Mouse (Mus musculus) frontal cortex, adult 2 months (tissue): Measurements from ENCODE around the gene Ap5z1. TPM values are rescaled to one million over a fixed set of nuclear protein-coding genes. Genes with fewer than 3 reads are reported as not detected.

Experiments used
- DNase-seq, 2 experiments: peaks; one replicate each; pipeline ENCODE4 v3.0.0; 2022; ENCODE audit warnings: low spot score in 1 of 2; ENCODE audit errors: extremely low spot score in 1 of 2
- polyA plus RNA-seq: library from polyadenylated mRNA; depleted of rRNA; stranded (reverse); fragments of >200 nt; gene quantifications from 2 replicates; pipeline ENCODE4 v1.2.3, GENCODE M21; 2012

Gene Ap5z1
- polyA plus RNA-seq, 1 experiment, result 30.8 TPM

DNA sequence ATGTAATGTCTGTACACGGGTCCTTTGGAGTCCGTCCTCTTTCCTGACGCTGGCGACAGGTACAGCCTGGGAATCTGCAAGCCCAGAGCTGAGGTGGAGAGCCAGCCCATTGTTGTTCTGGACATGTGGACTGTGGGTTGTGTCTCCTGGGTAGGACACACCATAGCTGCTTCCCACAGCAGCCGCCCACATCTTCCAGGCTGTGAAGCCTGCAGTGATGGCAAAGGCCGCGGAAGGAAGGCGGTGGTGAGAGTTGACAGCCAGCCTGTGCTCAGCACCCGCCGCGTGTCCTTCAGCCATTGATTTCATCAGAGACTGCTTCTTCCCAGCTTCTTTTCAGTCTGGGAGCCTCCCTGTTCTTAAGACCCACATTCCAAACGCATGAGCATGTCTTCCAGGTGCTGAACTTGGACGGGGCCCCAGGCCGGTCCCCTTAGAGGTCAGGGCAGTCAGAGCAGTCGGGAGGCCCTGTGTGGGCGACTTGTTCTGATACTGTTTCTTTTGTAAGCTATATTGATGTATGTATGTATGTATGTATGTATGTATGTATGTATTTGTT is 25.3 kb upstream of the Ap5z1 start:
- DNase-seq, result peak; percentile 55 to 72

DNA sequence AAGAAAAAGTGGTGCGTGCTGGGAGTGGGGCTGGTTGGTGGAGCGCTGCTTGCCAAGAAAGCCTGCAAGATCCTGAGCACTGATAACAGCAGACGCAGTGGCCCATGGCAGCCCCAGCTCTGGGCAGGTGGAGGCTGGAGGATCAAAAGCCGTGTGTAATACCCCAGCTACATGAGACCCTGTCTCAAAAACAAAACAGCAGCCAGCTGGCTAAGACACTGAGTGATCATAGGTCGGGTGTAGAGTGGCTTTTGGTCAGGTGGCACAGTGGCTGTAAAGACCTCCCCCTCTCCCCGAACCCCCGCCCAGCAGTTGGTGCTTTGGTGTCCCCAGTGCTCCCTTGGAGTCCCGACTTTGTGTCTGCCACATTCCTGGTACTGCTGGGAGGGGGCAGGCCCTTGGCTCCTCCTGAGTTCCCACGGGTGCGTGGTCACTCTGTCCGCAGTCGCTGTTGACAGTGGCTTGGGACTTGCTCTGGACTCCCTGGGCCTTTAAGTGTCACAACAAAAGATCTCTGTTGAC is 23.8 kb upstream of the Ap5z1 start:
- DNase-seq, result no peak

DNA sequence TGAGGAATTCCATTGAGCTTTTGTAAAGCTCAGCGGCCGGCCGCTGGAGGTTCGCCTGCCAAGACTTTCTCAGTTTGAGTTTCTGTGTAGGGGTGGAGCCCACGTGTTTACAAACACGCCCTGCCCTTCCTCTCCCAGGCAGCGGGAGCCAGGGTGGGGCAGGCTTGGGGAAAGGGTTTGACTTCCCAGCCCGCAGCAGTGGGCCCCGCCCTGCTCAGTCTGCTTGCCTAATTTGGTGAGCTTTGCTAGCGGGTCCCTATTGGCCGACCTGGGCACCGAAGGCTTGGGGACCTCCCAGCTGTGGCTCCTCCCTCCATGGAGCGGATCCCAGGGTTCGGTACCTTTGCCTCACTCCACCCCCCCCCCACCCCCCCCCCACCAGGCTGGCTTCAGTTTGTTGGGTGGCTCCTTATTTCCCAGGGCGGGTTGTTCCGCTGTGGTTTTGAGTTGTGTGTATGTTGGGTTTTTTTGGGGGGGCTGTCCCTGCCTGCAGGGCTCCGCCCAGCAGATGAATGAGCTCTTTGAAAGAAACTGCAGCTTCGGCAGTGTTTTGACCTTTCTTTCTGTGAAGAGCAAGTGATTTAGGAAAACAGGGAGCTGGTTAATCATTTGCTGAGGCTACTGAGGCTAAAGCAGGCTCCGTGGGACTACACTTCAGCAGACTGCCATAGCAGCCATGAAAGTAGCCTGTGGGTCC is 23.1 kb upstream of the Ap5z1 start:
- DNase-seq, result peak in 1 of 2 experiments; percentile 59

DNA sequence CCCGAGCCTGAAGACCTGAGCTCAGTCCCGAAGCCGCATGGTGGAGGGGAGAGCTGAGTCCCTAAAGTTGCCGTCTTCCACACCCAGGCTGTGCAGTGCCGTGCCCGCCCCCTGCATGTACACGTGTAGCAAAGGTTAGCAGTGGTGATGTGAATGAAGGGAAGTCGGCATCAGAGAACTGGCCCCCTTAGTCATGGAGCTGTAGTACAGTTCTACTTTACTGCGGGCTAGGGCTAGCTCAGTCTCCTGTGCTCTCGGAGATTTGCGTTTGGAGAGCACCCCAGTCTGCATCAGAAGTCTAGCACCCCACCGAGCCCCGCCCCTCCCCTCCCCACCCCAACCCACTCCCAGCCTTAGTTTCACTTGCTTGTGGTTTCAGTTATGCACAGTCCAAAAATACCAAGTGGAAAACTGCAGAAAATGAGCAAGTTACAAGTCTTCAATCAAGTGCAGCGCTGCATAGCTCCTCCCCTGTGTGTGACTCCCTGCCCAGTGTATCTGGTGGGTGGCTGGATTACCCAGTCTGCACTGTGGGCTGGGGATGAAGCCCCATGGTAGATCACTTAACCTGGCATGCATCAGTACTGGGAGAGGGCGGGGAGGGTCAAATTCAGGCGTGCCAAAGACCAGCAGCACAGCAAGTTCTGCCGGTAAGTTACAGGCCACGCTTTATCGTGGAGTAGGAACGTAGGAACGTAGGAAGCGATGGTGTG is 22.3 kb upstream of the Ap5z1 start:
- DNase-seq, result no peak

DNA sequence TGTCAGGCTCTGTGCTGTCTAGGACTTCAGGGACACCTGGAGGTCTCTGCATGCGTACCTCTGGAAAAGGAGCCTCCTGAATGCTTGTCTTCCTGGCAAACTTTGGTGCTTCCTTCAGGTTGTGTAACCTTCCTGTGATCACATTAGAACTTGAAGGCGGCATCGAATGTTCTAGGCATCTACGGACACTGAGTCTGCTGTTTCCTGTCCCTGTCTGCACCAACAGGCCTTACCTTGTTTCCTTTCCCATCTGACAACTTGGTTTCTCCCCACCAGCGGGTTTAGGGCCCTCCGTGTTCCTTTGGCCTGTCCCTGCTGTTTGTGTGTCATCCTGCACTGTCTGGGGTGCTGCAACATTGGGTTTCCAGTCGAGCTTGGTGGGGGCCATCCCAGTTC is 21.7 kb upstream of the Ap5z1 start:
- no peak for DNase-seq

DNA sequence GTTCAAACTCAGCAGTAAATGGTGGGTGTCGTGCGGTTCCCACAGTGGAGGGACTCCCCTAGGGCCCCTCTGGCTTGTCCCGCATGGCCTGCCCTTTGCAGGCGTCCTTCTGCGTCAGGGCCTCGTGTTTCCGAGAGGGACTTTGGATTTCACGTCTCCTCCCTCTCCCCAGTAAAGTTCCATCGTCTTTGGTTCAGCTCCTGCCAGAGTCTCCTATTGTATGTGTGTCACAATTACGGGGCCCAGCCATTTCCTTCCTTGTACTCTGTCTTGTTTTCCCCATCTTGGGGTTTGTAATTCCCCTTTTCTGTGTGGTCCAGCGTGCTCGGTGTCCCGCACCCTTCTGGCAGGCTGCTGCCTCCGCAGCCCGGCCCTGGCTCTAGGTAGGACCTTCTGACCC is 20.2 kb upstream of the Ap5z1 start:
- no peak for DNase-seq

DNA sequence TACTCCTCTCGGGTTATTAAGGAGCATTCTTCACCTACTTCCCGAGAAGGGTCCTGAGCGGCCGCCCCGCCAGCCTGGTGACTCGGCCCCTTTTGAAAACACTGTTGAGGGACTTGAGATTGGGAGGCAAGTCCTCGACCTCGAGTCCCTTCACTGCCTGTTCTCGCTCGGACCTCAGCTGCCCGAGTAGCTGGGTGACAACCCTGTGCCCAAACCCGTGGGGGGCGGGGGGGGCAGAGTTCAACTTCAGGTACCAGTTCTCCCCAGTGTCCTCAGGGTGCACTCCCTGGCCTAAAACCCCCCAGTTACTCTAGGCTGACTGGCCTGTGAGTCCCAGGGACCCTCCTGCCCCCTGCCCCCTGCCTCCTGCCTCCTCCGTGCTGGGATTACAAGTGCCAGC is 19.8 kb upstream of the Ap5z1 start:
- DNase-seq, result no peak

DNA sequence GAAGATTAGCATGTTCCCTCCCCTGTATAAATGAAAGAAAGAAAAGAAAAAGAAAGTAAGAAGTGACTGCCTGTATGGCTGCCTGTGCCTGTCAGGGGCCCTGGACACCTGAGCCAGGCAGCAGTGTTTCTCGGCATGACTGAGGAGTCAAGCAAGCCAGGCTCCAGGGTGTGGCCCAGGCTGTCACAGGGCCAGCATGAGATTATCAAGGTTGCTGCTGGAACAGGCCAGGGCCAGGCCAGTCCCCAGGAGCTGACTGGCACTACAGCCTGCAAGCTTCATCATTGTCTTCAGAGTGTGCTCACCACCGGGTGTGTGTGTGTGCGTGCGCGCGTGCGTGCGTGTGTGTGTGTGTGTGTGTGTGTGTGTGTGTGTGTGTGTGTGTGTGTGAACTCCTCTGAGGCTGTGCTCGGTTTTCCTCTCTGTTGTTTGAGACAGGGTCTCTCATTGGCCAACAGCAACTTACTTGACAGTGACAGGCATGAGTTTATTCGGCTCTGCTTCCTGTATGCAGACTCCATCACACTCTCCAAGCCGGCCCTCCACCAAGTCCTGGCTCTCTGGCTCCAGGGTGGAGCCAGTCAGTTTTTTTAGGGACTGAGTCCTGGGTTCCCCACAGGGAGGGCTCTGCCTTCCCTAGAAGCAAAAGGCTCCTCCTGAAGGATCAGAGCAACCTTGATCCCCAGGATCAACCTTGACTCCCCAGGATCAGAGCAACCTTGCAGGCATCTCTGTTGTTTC is 18.8 kb upstream of the Ap5z1 start:
- no peak for DNase-seq

DNA sequence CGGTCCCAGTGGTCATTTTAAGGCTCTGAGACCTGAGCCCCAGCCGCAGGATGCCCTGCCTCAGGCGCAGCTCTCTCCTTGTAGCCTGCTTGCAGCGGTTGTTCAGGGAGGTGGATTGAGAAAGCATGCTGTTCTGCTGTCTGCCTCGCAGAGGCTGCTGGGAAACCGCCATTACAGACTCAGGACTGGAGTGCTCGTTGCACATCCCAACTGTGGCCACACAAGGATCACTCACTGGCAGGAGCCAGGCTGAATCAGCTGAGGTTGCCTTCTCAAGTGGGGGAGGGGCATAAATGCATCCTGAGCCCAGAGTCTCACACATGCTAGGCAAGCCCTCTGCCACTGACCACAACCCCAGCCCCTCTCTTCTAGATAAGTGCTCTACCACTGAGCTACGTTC is 18.0 kb upstream of the Ap5z1 start:
- DNase-seq, result no peak

DNA sequence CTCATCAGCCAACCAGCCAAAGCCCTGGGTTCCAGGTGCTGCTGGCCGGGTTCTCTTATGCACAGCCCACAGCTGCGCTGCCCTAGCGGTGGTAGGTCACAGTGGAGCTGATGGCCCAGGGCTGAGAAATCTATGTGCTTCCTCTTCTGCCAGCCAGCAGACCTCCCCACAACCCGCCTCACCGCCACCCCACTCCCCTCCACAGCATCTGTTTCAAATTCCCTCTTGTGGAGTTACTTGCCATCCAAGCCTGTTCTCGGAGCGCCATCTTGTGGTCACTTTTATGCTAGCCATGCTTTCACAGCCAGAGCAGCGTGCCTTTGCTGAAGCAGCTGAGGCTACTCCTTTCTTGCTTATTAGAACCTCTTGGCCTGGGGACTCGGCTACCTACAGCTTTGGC is 15.7 kb upstream of the Ap5z1 start:
- peak; percentile 71 to 98 for DNase-seq

DNA sequence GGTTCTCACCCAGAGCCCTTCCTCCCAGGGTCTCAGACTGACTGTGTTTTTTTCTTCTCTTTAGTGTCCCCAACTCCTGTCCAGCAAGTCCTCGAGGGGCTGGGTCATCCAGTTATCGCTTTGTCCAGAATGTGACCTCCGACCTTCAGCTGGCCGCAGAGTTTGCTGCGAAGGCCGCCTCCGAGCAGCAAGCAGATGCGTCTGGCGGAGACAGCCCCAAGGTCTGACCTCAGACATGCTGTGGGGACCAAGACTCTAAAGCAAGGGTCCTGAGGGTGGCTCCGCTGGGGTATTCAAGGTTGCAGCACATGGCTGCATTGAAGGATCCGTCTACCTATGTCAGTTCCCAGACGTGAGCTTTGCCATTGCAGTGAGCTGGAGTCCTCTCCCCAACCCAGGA is 15.1 kb upstream of the Ap5z1 start:
- DNase-seq, result no peak

DNA sequence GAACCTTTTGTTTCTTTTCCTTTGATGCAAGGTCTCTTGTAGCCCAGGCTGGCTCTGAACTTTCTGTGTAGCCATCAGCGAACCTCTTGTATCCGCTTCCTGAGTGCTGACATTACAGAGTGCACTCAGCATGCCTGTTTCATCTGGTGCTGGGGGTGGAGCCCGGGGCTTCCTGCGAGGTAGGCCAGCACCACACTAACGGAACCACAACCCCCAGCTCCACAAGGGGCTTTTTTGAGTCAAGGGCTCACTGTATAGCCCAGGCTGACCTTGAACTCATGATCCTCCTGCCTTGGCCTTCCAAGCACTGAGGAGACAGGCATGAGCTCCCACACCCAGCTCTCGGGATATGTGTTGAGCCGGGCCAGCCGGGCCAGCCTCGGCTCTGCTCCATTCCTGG is 12.9 kb upstream of the Ap5z1 start:
- no peak for DNase-seq

DNA sequence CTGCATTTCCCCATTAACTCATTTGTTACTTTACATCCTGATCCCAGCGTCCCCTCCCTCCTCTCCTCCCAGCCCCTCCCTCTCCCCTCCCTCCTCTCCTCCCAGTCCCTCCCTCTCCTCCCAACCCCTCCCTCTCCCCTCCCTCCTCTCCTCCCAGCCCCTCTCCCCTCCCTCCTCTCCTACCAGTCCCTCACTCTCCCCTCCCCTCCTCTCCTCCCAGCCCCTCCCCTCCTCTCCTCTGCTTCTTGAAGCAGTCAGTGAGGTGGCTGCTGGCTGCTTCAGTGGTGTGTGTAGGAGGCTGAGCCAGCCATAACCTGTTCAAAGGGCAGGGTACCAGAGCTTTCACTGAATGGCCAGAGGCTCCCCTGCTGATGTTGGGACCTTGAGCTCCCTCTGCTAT is 12.0 kb upstream of the Ap5z1 start:
- DNase-seq, result no peak

DNA sequence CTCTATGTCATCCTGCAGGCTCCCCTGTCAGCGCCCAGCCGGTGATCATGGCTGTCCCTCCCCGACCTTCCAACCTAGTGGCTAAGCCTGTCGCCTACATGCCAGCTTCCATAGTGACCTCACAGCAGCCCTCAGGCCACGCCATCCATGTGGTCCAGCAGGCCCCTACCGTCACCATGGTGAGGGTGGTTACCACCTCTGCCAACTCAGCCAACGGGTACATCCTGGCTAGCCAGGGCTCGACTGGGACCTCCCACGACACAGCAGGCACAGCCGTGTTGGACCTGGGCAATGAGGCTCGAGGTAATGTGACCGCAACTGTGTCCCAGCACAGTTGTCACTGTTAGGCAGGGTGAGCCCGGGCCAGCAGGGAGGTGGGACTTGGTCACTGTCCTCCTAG is 10.0 kb upstream of the Ap5z1 start:
- no peak for DNase-seq

DNA sequence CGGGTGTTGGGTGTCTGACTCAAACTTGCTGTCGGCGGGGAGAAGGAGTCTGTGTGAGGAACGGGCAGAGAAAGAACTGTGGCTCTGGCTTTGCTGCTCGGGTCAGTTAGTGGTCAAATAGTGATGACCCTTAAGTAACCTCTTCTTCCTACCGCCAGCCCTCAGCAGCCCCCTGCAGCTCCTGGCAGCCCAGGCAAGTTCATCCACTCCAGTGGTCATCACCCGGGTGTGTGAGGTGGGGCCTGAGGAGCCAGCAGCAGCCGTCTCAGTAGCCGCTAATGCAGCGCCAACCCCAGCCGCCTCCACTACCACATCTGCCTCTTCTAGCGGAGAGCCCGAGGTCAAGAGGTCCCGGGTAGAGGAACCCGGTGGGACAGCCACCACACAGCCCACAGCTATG is 7.4 kb upstream of the Ap5z1 start:
- DNase-seq, result no peak

DNA sequence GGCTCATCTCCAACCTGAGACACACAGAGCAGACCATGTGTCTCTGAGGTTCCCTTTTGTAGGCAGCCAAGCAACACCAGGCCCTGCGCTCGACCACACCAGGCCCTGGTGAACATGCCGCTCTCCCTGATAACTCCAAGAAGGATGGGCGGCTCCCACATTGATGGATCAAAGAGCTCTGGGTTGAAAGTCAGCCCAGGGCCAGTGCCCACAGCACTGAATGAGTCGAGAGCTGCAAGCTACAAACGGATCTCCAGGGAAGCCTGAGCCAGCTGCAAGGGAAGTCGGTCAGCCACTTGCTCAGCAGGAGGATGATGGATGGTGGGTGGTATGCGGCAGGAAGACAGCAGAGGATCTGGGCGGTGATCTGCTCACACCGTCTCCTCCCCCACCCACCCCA is 6.4 kb upstream of the Ap5z1 start:
- peak in 1 of 2 experiments; percentile 54 for DNase-seq

DNA sequence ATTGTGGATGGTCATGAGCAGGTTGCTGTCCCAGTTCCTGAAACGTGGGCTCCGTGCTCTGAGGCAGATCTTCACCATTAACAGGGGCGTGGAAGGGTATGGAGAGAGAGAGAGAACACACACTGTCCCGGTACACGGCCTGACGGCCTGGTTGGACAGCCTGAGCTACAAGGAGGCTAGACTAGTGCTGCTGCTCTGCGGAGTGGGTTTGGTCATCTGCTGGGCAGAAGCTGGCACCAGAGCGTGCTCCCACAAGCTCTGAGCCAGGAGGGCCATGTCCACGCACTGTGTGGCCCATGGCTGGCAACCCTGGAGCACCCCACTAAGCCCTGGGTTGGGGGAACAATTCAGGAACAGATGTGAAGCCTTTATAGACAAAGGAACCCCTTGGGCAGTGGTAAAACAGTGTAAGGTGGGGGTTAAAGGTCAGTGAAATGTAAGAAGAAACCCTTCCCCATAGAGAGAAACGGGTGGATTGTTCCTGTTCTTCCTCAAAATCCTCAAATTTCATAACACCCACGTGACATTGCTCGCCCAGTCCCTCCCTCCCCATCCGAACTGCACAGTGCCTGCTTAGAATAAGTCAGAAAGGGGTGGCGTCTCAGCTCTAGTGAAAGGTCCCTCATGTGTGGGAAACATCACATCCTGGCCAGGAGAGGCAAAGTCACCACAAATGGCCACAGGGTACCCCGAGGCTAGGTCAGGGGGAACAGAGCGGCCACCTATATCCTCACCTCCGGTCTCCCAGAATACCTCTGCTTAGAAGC is 4.8 kb upstream of the Ap5z1 start:
- peak in 1 of 2 experiments; percentile 63 for DNase-seq

DNA sequence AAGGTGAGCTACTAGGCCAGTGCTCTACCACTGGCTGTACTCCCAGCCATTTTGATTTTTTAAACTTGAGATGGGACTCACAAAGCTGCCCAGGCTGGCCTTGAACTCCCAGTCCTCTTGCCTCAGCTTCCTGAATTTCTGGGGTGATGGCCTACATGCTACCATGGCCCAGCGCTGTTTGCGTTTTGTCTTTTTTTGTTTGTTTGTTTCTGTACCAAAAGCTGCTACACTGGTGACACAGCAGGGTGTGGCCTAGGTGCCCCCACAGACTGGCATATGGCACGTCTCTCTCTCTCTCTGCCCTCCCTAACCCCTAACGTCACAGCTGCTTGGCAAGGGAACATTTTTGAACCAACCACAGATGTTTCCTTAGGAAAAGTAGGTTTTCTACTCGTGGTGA is 3.9 kb upstream of the Ap5z1 start:
- DNase-seq, result no peak

DNA sequence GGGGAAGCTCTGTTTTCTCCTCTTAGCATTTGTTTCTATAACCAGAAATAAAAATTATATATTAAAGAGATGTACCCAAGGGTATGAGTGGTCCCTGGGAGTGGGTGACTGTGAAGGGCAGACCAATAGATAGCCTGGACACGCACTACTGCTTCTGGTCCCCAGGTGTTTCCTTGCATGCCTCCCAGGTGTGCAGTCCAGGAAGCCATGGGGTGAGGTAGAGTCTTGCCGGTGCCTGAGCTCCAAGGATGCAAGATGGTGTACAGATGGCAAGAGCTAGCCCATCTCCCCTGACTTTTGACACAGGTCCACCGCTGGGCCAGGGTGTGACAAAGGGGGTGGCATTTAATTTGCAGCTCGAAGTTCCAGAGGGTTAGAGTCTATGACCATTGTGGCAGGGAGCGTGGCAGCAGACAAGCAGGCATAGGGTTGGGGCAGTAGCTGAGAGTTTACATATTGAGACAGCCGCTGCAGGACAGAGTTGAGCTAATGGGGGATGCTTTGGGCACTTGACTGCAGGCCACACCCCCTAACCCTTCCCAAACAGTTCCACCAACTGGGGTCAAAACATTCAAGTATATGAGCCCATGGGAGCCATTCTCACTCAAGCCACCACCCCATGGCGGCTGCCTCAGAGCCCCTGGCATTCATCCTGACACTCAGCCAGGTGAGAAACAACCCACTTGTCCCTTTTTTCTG is 1.7 kb upstream of the Ap5z1 start:
- DNase-seq, result no peak

DNA sequence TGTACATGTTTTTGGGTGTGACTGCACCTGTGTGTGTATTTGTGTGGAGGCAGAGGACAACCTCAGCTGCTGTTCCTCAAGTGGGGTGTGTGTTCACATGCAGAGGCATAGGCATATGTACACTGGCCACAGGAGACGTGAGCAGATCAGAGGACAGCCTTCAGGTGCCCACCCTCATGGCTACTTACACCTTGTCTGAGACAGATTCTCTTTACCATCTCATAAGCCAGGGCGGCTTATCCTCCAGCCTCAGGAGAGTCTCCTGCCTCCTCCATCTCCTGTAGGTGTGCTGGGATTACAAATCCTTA is 1.1 kb upstream of the Ap5z1 start:
- DNase-seq, result no peak
